Mouse (Mus musculus): ENCODE results near the gene Mob3b.

DNA sequence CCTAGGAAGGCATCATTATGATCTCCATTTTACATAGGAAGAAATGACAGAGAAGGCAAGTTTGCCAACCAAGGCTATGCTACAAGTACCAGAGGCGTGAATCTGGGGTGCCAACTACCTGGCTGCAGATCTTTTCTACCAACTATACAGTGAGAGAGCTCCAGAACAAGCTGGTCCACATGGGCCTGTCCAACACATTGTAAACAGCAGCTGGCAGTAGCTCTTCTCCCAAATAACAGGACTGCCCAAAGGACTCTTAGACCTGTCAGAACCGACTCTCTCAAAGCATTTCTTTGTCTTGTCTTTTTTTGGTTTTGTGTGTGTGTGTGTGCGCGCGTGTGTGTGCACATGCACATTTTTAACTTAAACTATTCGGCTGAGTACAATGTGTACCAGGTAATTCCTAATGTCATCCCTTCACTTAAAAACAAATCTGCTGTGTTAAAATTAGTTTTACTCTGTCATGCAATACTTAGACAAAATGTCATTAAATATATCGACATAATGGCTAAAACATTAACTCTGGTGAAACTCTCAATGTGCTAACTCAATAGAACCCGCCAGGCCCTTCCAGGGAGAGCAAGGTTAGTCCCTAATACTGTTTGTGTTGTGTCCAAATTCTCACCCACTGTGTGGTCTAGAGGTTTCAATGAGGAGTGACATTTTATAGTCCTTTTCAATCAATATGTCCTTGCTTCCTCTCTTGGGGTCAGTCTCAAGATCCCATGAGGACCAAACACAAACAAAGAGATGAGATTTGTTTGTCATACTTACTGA, 153.5 kb downstream of the Mob3b start:
- TF ChIP-seq CTCF (IDR thresholded peaks at IDR 0.05; ENCODE audit: low read depth, low read length) (no peak), POLR2A (IDR thresholded peaks at IDR 0.05; ENCODE audit: extremely low read depth, insufficient read depth, low read length) (no peak)

All from liver, adult 2 months (tissue).